Mouse (Mus musculus) bone marrow macrophage, adult 2 months (primary cell): ENCODE measurements at regions not wholly inside any gene's neighbourhood (a gene's known extent, or its start where the extent isn't known, plus 50 kb on each side); places are given as distances from the start of the nearest gene placed in this dataset.

Source experiments
- CTCF ChIP-seq: IDR thresholded peaks from 2 replicates; pipeline ENCODE4 v1.5.1; 2012; ENCODE audit warnings: low read depth, mild to moderate bottlenecking, low read length, moderate library complexity
- POLR2A ChIP-seq: IDR thresholded peaks from 2 replicates; pipeline ENCODE4 v1.6.1; 2012; ENCODE audit warnings: mild to moderate bottlenecking, low read depth, low read length, borderline replicate concordance

- TF ChIP-seq CTCF = no peak
- TF ChIP-seq POLR2A = no peak
Observed at GRCm38 (mm10) chr19:32958791-32959190, 201.5 kb downstream of the Pten start.
